Mouse (Mus musculus) 3T3-L1 (cell line): Measurements from ENCODE around the gene Exoc8.
A peak's percentile ranks its signal among the peaks of the same experiment; 100 is the strongest.

Experiments used
- DNase-seq: peaks from one replicate; pipeline ENCODE4 v3.0.0-alpha.2; 2015; ENCODE audit warnings: low read depth, low spot score

Exoc8 gene

GRCm38 (mm10) chr8:124909936-124910335 is 12.4 kb upstream of the Exoc8 start:
- no peak for DNase-seq

- no peak for DNase-seq
These were observed 8.0 kb upstream of the Exoc8 start for GRCm38 (mm10) chr8:124905482-124905881.

GRCm38 (mm10) chr8:124903198-124903597 is 5.7 kb upstream of the Exoc8 start:
- DNase-seq = no peak

GRCm38 (mm10) chr8:124898251-124898905 is 873 bp upstream of the Exoc8 start:
- peak; percentile 57 for DNase-seq

GRCm38 (mm10) chr8:124896632-124897385 is 696 bp downstream of the Exoc8 start:
- DNase-seq = peak; percentile 71

- DNase-seq = no peak
These were observed 1.4 kb downstream of the Exoc8 start for GRCm38 (mm10) chr8:124896010-124896631.

- peak; percentile 60 for DNase-seq
These were observed 4.9 kb downstream of the Exoc8 start for GRCm38 (mm10) chr8:124892596-124892995.

GRCm38 (mm10) chr8:124888385-124888784 is 9.1 kb downstream of the Exoc8 start:
- DNase-seq = peak; percentile 13

- no peak for DNase-seq
These were observed 18.5 kb downstream of the Exoc8 start for GRCm38 (mm10) chr8:124878946-124879526.

- no peak for DNase-seq
These were observed 19.4 kb downstream of the Exoc8 start for GRCm38 (mm10) chr8:124878141-124878540.

GRCm38 (mm10) chr8:124872690-124873089 is 24.8 kb downstream of the Exoc8 start:
- DNase-seq = no peak

GRCm38 (mm10) chr8:124872081-124872480 is 25.4 kb downstream of the Exoc8 start:
- no peak for DNase-seq

GRCm38 (mm10) chr8:124871474-124871873 is 26.0 kb downstream of the Exoc8 start:
- DNase-seq = no peak

GRCm38 (mm10) chr8:124869708-124870107 is 27.8 kb downstream of the Exoc8 start:
- DNase-seq = no peak

GRCm38 (mm10) chr8:124867126-124867525 is 30.4 kb downstream of the Exoc8 start:
- no peak for DNase-seq

GRCm38 (mm10) chr8:124866669-124867068 is 30.8 kb downstream of the Exoc8 start:
- no peak for DNase-seq

- DNase-seq = no peak
These were observed 33.8 kb downstream of the Exoc8 start for GRCm38 (mm10) chr8:124863729-124864128.

- no peak for DNase-seq
These were observed 34.3 kb downstream of the Exoc8 start for GRCm38 (mm10) chr8:124863163-124863677.

GRCm38 (mm10) chr8:124862321-124863162 is 35.0 kb downstream of the Exoc8 start, which contains the start of the genes Gnpat and 2810004N23Rik:
Gene Gnpat, plus strand, starts transcription at chr8:124863033.
Gene 2810004N23Rik, minus strand, starts transcription at chr8:124863120.
- DNase-seq = peak; percentile 87

GRCm38 (mm10) chr8:124860188-124860587 is 37.3 kb downstream of the Exoc8 start:
- no peak for DNase-seq

GRCm38 (mm10) chr8:124859466-124859865 is 38.0 kb downstream of the Exoc8 start:
- DNase-seq = peak; percentile 43
